ENCODE assay signal across 8 mouse cellular contexts in genomic region chr7:16614171-16614887, GRCm38 (mm10). TPM values are rescaled to one million over a fixed set of nuclear protein-coding genes. Genes with fewer than 3 reads are reported as not detected.
A peak's percentile ranks its signal among the peaks of the same experiment; 100 is the strongest.
DNase-seq lines count a peak whose midpoint lies in the region; ATAC-seq and TF ChIP-seq lines count a peak whose summit lies in the region.

No protein-coding gene starts in this region.

- H3K27me3 ChIP-seq in G1E (ENCODE audit: insufficient read depth, low read length), result peaks cover 18% of the 10 kb centered on the region
- H3K27me3 ChIP-seq in intestine, embryonic 15.5 days (replicated peaks), result no peaks in the 10 kb centered on the region
- H3K27me3 ChIP-seq in liver, embryonic 15.5 days, result peaks cover 48% of the 10 kb centered on the region
- no peaks in the 10 kb centered on the region for H3K27me3 ChIP-seq in neural tube, embryonic 15.5 days (replicated peaks)

- H3K27ac ChIP-seq in intestine, embryonic 15.5 days, result peak overlapping the region; percentile 100
- H3K27ac ChIP-seq in liver, embryonic 15.5 days (replicated peaks), result peak overlapping the region; percentile 90
- H3K27ac ChIP-seq in neural tube, embryonic 15.5 days (replicated peaks), result peak overlapping the region; percentile 100

- TF ChIP-seq CTCF in G1E (IDR thresholded peaks at IDR 0.05; ENCODE audit: low read depth, low read length), result no peak

- 1% methylated on average over 75 of the region's 101 CpGs for WGBS in intestine, embryonic 15.5 days
- WGBS in liver, embryonic 15.5 days (ENCODE audit: insufficient replicate concordance), result 1% methylated on average over 80 of the region's 101 CpGs
- under 1% methylated on average over 61 of the region's 101 CpGs for WGBS in neural tube, embryonic 15.5 days

- peak overlapping the region; percentile 79 for H3K4me2 ChIP-seq in intestine, embryonic 15.5 days (replicated peaks)
- H3K4me2 ChIP-seq in liver, embryonic 15.5 days, result peak overlapping the region; percentile 93
- peak overlapping the region; percentile 87 for H3K4me2 ChIP-seq in neural tube, embryonic 15.5 days

- H3K9me3 ChIP-seq in G1E (replicated peaks), result no peaks in the 10 kb centered on the region
- no peaks in the 10 kb centered on the region for H3K9me3 ChIP-seq in intestine, embryonic 15.5 days
- no peaks in the 10 kb centered on the region for H3K9me3 ChIP-seq in liver, embryonic 15.5 days (replicated peaks)
- H3K9me3 ChIP-seq in neural tube, embryonic 15.5 days (replicated peaks), result no peaks in the 10 kb centered on the region

- H3K9ac ChIP-seq in intestine, embryonic 15.5 days, result peak overlapping the region; percentile 92
- H3K9ac ChIP-seq in liver, embryonic 15.5 days, result peak overlapping the region; percentile 77
- peak overlapping the region; percentile 98 for H3K9ac ChIP-seq in neural tube, embryonic 15.5 days (replicated peaks)

- no peak for ATAC-seq in G1E (ENCODE audit: extremely low read depth, insufficient number of reproducible peaks, low FRiP score, poor library complexity, severe bottlenecking)
- peak; percentile 65 for ATAC-seq in intestine, embryonic 15.5 days
- ATAC-seq in liver, embryonic 15.5 days (ENCODE audit: insufficient read depth), result peak; percentile 53
- peak; percentile 1 for ATAC-seq in neural tube, embryonic 15.5 days (ENCODE audit: low FRiP score)

- peaks cover 36% of the 10 kb centered on the region for H3K4me1 ChIP-seq in G1E (ENCODE audit: insufficient read depth, low read depth, low read length)
- H3K4me1 ChIP-seq in intestine, embryonic 15.5 days (replicated peaks), result peaks cover 30% of the 10 kb centered on the region
- peaks cover 48% of the 10 kb centered on the region for H3K4me1 ChIP-seq in liver, embryonic 15.5 days (replicated peaks)
- peaks cover 59% of the 10 kb centered on the region for H3K4me1 ChIP-seq in neural tube, embryonic 15.5 days

- H3K4me3 ChIP-seq in G1E (ENCODE audit: low read depth, low read length), result peak overlapping the region; percentile 90
- H3K4me3 ChIP-seq in intestine, embryonic 15.5 days (replicated peaks), result peak overlapping the region; percentile 98
- peak overlapping the region; percentile 73 for H3K4me3 ChIP-seq in liver, embryonic 15.5 days (replicated peaks)
- peak overlapping the region; percentile 81 for H3K4me3 ChIP-seq in neural tube, embryonic 15.5 days (replicated peaks)

- H3K36me3 ChIP-seq in G1E (replicated peaks), result peaks cover 25% of the 10 kb centered on the region
- no peaks in the 10 kb centered on the region for H3K36me3 ChIP-seq in intestine, embryonic 15.5 days
- H3K36me3 ChIP-seq in liver, embryonic 15.5 days (replicated peaks), result no peaks in the 10 kb centered on the region
- no peaks in the 10 kb centered on the region for H3K36me3 ChIP-seq in neural tube, embryonic 15.5 days

- DNase-seq in 3T3-L1 (ENCODE audit: low read depth, low spot score) (peak; percentile 20), G1E (ENCODE audit: low spot score) (peak; percentile 73)
- DNase-seq in cerebellum, postnatal 4 days (ENCODE audit: low spot score in 2 of 2), result peak; percentile 27 to 76
- DNase-seq in gastrocnemius, adult 18-20 months (ENCODE audit: low spot score), result peak; percentile 51
- peak; percentile 89 for DNase-seq in yolk sac, embryonic 10.5 days (ENCODE audit: low spot score)

RNA-seq across cellular contexts. Expression of gene Arhgap35, which starts 0.5 kb away (rescaled TPM):
- total RNA-seq in G1E (2014; fragmentation: Nextera tagmentation), result 12.2 and 14.4 TPM in 2 replicates
- total RNA-seq in G1E (2017), result 7.0 and 8.0 TPM in 2 replicates
- polyA plus RNA-seq in G1E (2012), result 2.3 and 3.5 TPM in 2 replicates
- total RNA-seq in gastrocnemius, adult 18-20 months (2021), result 10 to 100 TPM; 17.4 to 24.4 TPM
- polyA plus RNA-seq in intestine, embryonic 15.5 days (2015; fragmentation: Nextera tagmentation; extraction: Ambion mirVana), result 10.7 and 11.4 TPM in 2 replicates
- 2.4 and 2.7 TPM in 2 replicates for polyA plus RNA-seq in liver, embryonic 15.5 days (2015; fragmentation: Nextera tagmentation; extraction: Ambion mirVana)
- polyA plus RNA-seq in neural tube, embryonic 15.5 days (2015; fragmentation: Nextera tagmentation; extraction: Ambion mirVana), result 26.0 and 27.4 TPM in 2 replicates

Comparison
In these comparisons a context has a peak if more than half of its experiments do, and no peak if none do; other contexts are left out.
1. DNase-seq: peak in every context shown above with its lines; median percentile 89 in yolk sac, embryonic 10.5 days; 73 in G1E; 52 in cerebellum, postnatal 4 days; 51 in gastrocnemius, adult 18-20 months; 20 in 3T3-L1.